Mouse (Mus musculus): ENCODE measurements around the gene Dnm1. TPM values are rescaled to one million over a fixed set of nuclear protein-coding genes. Genes with fewer than 3 reads are reported as not detected.
A peak's percentile ranks its signal among the peaks of the same experiment; 100 is the strongest.
"Not testable (repeated sequence)": the region's sequence is repeated elsewhere in the genome, so short reads cannot be mapped to it uniquely, and the experiment has no call there.

Dnm1 gene
- total RNA-seq, 4 experiments from 2014 or later = 2.6 to 5.9 (median 3.9) TPM

DNA sequence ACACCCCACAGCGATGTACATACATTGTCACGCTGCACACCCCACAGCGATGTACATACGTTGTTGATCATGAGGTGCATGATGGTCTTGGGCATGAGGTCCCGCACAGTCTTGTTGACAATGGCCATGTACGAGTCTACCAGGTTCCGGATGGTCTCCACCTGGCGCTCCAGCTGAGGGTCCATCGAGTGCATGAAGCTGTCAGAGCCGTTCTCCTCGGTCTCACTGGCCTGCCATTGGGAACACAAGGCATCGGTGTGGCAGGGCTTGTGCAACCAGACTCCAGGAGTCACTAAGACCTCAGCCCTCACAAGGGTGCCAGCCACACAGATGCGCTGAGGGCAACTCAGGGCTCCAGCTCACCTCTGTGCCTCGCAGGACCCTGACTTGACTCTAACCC lies 38.3 kb downstream of the Dnm1 start:
- DNase-seq (ENCODE audit: low spot score in 2 of 2) = no peak

DNA sequence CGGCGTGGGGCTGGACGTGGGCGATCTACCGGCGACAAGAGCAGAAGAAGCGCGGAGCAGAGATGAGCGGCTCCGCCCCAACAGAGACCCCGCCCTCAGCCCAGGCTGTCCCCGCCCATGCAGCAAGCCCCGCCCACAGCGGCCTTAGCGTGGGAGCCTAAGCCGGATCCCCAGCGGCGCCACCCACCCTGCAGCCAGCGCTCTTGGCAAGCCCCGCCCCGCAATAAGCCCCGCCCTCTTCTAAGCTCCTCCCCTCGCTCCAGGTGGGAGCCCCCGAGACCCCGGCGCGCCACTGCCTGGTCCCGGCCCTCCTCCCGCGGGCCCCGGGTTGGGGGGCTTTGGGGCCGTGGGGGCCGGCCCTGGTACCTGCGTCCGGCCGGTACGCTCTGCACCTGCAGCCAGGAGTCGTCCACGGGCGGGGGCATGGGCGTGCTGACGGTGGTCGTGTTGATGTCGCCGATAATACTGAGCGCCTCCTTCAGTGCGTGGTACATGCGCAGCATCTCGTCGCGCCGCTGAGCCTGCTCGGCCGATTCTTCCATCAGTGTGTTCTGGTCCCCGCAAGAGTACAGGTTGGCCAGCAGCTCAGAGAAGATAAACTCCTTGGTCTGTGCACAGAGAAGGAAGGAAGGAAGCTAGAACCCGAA lies 40.7 kb downstream of the Dnm1 start:
- peak; percentile 54 to 65 for DNase-seq (ENCODE audit: low spot score in 2 of 2)

DNA sequence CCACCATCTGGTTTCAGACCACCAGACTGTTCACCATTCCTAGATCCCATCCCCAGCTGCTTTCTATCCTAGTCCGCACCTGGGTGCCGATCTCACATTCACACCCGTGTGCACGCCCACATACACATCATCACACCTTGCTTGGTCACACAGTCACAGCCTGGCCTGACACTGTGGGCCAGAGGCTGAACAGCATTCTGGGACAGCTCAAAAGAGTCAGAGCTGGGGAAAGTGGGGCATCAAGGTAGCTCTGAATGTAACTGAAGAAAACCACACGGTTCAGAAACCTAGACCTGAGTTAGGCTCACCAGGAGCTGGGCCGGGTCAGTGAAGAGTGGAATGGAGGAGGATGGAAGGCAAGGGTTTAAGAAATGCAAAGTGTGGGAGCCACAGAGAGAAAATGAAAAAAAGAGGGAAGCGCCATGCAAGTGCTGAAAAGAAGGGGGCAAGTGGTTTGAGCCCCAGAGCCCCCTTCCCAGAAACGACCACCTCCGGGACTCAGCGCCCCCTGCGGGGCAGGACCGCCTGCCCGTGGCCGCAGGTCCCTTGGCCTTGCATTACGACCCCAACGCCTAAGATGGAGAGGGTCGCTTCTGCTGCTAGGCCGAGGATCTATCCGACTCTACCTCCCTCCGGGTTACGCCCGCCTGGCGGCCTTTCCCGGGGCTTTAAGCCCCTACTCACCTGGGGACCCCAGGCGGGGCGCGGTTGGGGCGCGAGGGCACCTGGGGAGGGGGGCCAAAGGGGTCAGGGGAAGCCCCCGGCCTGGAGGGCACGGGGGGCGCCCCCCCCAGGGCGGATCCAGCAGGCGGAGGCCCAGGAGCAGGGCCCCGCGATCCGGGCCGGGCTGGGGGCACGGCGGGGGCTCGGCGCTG lies 41.5 kb downstream of the Dnm1 start:
- no peak for DNase-seq (ENCODE audit: low spot score in 2 of 2)

- no peak for DNase-seq (ENCODE audit: low spot score in 2 of 2)
These were observed 42.9 kb downstream of the Dnm1 start for GRCm38 (mm10) chr2:32310096-32310845.

GRCm38 (mm10) chr2:32308870-32309568 lies 44.1 kb downstream of the Dnm1 start:
- DNase-seq (ENCODE audit: low spot score in 2 of 2) = no peak

- DNase-seq (ENCODE audit: low spot score in 2 of 2) = no peak
These were observed 45.0 kb downstream of the Dnm1 start for GRCm38 (mm10) chr2:32307941-32308760.

- no peak for DNase-seq (ENCODE audit: low spot score in 2 of 2)
These were observed 45.8 kb downstream of the Dnm1 start for GRCm38 (mm10) chr2:32307247-32307798.

DNA sequence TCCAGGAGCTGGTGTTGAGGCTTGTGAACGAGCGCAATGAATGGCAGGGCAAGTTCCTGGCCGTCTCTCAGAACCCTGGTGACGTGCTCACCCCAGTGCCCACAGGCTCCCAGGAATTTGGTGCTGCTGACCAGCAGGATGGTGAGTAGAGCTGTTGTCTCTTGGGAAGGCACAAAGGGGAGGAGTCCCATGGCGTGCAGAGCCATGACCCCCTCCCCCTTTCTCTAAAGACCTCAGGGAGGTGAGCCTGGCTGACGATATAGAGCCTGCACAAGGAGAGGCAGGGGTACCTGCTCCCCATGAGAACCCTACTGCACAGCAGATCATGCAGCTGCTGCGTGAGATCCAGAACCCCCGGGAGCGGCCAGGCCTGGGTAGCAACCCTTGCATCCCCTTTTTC lies 47.0 kb downstream of the Dnm1 start:
- no peak for DNase-seq (ENCODE audit: low spot score in 2 of 2)

DNA sequence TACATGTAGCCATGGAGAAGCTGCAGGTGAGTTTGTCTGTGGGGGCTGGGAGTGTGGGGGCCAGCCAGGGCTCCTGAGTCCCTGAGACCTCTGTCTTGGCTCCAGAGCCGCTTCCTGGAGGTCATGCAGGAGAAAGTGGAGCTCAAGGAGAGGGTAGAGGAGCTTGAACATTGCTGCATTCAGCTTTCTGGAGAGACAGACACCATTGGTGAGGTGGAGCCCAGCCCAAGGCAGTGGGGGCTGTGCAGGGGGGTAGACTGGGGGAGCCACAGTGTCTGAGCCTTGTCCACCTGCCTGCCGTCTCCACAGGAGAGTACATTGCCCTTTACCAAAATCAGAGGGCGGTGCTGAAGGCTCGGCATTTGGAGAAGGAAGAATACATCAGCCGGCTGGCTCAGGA lies 47.5 kb downstream of the Dnm1 start:
- DNase-seq (ENCODE audit: low spot score in 2 of 2) = no peak

DNA sequence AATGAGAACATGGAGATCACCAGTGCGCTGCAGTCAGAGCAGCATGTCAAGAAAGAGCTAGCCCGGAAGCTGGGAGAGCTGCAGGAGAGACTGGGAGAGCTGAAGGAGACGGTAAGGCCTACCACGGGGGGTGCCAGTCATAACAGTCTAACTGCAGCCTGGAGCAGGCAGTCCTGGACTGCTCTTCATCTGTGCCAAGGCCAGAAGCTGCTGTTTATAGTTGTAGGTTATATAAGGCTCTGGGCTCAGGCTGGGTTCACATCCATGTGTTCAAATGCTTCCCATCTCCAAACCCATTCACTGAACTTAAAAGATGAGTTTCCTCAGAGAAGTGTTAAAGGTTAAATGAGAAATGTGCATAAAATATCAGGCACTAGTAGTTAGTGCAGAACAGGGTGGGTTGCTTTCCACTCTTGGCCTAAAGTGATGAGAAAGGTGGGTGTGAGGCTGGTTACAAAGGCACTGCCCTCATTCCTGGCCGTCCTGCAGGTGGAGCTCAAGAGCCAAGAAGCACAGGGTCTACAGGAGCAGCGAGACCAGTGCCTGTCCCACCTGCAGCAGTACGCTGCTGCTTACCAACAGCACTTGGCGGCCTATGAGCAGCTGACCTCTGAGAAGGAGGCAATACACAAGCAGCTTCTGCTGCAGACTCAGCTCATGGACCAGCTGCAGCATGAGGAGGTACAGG lies 48.8 kb downstream of the Dnm1 start:
- DNase-seq (ENCODE audit: low spot score in 2 of 2) = no peak

DNA sequence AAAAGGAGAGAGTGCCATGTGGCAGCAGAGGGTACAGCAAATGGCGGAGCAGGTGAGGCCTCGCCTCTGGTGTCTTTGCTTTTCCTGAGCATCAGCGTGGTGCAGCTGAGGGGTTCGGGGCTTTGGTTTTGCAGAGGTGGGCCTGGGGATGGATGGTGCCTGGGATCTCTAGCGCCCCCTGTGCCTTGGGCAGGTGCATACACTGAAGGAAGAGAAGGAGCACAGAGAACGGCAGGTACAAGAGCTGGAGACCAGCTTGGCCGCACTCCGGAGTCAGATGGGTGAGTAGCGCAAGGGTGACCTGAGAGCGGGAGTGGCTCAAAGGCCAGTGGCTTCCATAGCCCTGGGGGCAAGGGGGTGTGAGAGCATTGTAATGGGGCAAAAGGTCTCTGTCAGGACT lies 50.2 kb downstream of the Dnm1 start:
- no peak for DNase-seq (ENCODE audit: low spot score in 2 of 2)

DNA sequence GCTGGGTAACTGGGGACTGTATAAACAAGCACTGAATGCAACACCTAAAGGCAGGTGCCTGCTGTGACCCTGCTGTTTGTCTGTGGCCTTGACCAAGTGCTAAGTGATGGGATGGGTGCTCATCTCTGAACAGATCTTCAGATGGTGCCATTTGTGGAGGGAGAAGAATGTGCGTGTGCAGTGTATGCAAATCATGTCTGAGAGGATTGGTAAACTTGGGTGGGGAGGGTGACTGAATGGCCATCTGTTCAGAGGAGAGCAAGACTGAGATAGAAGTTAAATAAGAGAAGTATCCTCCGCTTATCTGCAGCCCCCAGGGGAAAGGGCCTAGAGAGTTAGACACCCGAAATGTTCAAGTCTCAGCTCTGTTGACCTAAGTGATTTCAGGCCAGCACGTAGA lies 53.7 kb downstream of the Dnm1 start:
- DNase-seq (ENCODE audit: low spot score in 2 of 2) = no peak

DNA sequence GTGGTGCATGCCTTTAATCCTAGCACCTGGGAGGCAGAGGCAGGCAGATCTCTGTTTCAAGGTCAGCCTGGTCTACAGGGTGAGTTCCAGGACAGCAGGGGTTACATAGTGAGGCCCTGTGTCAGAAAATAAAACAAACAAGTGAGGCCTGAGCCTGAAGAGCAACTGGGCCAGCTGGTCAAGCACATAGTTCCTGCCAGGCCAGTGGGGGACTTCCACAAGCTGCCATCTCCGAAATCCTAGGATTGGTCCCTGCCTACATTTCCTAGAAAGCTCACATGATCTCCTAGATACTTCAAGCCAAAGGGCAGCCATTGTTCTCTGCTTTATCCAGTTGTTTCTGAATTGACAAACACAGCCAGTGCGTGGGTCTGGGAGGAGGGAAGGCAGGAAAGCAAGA lies 57.3 kb downstream of the Dnm1 start:
- DNase-seq (ENCODE audit: low spot score in 2 of 2) = not testable (repeated sequence)

- no peak for DNase-seq (ENCODE audit: low spot score in 2 of 2)
These were observed 57.9 kb downstream of the Dnm1 start for GRCm38 (mm10) chr2:32295285-32295684.

GRCm38 (mm10) chr2:32294348-32294747 lies 58.8 kb downstream of the Dnm1 start:
- peak; percentile 70 to 85 for DNase-seq (ENCODE audit: low spot score in 2 of 2)

- no peak for DNase-seq (ENCODE audit: low spot score in 2 of 2)
These were observed 63.6 kb downstream of the Dnm1 start for GRCm38 (mm10) chr2:32289578-32289977.

DNA sequence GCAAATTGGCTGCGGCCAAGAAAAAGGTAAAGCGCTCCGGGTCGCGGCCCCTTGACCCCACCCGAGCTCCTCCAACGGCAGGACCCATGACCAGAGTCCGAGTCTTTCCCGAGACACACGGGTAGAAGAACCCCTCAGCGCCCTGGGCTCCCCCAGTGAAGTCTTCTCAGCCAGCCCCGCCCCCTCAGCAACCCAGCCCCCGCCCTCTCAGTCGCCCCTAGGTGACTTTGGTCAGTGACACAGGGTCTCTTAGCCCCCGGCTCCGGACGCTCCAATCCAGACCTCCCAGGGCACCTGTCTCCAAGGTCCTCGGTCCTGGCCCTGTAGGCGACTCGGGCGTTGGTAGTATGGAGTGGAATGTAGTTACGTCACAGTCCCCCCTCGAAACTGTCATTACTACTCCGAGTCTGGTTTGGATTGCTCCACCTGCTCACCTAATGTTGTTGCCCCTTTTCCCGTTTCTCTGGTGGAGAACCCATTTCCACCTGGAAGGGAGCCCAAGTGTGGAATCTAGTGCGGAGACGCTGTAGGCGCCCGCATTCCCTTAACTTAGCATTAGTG lies 64.7 kb downstream of the Dnm1 start:
- peak in 1 of 2 experiments; percentile 41 for DNase-seq (ENCODE audit: low spot score in 2 of 2)

- DNase-seq (ENCODE audit: low spot score in 2 of 2) = peak; percentile 96 to 98
These were observed 65.2 kb downstream of the Dnm1 start, which contains the start of gene Swi5 for GRCm38 (mm10) chr2:32287923-32288367. TSS of gene Swi5 (minus strand) at chr2:32288075.

DNA sequence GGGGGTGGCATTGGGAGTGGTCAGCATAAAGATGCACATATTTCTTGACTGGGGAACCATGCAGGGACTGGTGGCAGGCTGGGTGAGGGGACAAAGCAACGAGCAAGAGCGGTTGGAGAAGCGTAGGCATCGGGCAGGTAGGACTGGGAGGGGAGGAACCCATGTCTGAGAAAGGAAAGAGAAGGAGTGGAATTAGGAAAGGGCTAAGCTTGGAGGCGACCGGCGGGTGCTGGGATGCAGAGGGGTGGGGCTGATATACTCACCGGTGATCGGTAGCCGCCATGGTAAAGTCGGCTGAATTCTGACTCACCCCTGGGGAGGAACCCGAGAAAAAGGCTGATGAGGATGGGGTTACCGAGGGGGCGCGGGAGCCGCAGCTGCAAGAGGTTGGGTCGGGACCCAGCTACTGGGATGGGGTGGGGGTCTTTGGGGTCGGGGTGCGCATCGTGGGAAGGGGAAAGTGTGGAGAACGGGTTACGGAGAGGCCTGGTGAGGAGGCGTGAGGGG lies 65.8 kb downstream of the Dnm1 start, which contains the start of gene Golga2:
Golga2 (plus strand) TSS at position 51 of the 507 bp plus-strand sequence.
- no peak for DNase-seq (ENCODE audit: low spot score in 2 of 2)
